Mouse (Mus musculus): ENCODE data around the gene Cys1. TPM values are rescaled to one million over a fixed set of nuclear protein-coding genes. Genes with fewer than 3 reads are reported as not detected.
A peak's percentile ranks its signal among the peaks of the same experiment; 100 is the strongest.

Gene Cys1
- total RNA-seq, 2 experiments from 2014 or later: not detected

GRCm38 (mm10) chr12:24699578-24699977 lies 18.0 kb upstream of the Cys1 start:
- ATAC-seq (replicated peaks; ENCODE audit: poor library complexity, severe bottlenecking): no peak

- no peak for ATAC-seq (replicated peaks; ENCODE audit: poor library complexity, severe bottlenecking)
These were observed 16.9 kb upstream of the Cys1 start for GRCm38 (mm10) chr12:24698514-24698913.

GRCm38 (mm10) chr12:24697484-24698204 lies 16.0 kb upstream of the Cys1 start:
- ATAC-seq (replicated peaks; ENCODE audit: poor library complexity, severe bottlenecking): peak; percentile 72

GRCm38 (mm10) chr12:24696500-24697483 lies 15.2 kb upstream of the Cys1 start:
- peak; percentile 95 for ATAC-seq (replicated peaks; ENCODE audit: poor library complexity, severe bottlenecking)

- no peak for ATAC-seq (replicated peaks; ENCODE audit: poor library complexity, severe bottlenecking)
These were observed 8.7 kb upstream of the Cys1 start for GRCm38 (mm10) chr12:24690351-24690750.

- ATAC-seq (replicated peaks; ENCODE audit: poor library complexity, severe bottlenecking): no peak
These were observed 5.2 kb upstream of the Cys1 start for GRCm38 (mm10) chr12:24686696-24687346.

- no peak for ATAC-seq (replicated peaks; ENCODE audit: poor library complexity, severe bottlenecking)
These were observed 4.6 kb upstream of the Cys1 start for GRCm38 (mm10) chr12:24686038-24686695.

- ATAC-seq (replicated peaks; ENCODE audit: poor library complexity, severe bottlenecking): no peak
These were observed 1.8 kb upstream of the Cys1 start for GRCm38 (mm10) chr12:24683461-24683860.

- no peak for ATAC-seq (replicated peaks; ENCODE audit: poor library complexity, severe bottlenecking)
These were observed 950 bp upstream of the Cys1 start for GRCm38 (mm10) chr12:24682563-24682962.

GRCm38 (mm10) chr12:24680492-24681285 lies 924 bp downstream of the Cys1 start:
- ATAC-seq (replicated peaks; ENCODE audit: poor library complexity, severe bottlenecking): peak; percentile 24; the same call in 1 of the 2 replicates

GRCm38 (mm10) chr12:24680096-24680491 lies 1.5 kb downstream of the Cys1 start:
- no peak for ATAC-seq (replicated peaks; ENCODE audit: poor library complexity, severe bottlenecking)

- ATAC-seq (replicated peaks; ENCODE audit: poor library complexity, severe bottlenecking): peak; percentile 75
These were observed 19.5 kb downstream of the Cys1 start for GRCm38 (mm10) chr12:24662131-24662530.

- ATAC-seq (replicated peaks; ENCODE audit: poor library complexity, severe bottlenecking): no peak
These were observed 20.5 kb downstream of the Cys1 start for GRCm38 (mm10) chr12:24661100-24661499.

- no peak for ATAC-seq (replicated peaks; ENCODE audit: poor library complexity, severe bottlenecking)
These were observed 21.7 kb downstream of the Cys1 start for GRCm38 (mm10) chr12:24659923-24660322.

- no peak for ATAC-seq (replicated peaks; ENCODE audit: poor library complexity, severe bottlenecking)
These were observed 22.6 kb downstream of the Cys1 start for GRCm38 (mm10) chr12:24658998-24659397.

GRCm38 (mm10) chr12:24656436-24656835 lies 25.2 kb downstream of the Cys1 start:
- ATAC-seq (replicated peaks; ENCODE audit: poor library complexity, severe bottlenecking): no peak

GRCm38 (mm10) chr12:24654065-24654862 lies 27.3 kb downstream of the Cys1 start:
- ATAC-seq (replicated peaks; ENCODE audit: poor library complexity, severe bottlenecking): no peak

GRCm38 (mm10) chr12:24651642-24652342 lies 29.8 kb downstream of the Cys1 start:
- ATAC-seq (replicated peaks; ENCODE audit: poor library complexity, severe bottlenecking): peak; percentile 66

Measured in granulocyte monocyte progenitor cell, adult 5-6 weeks (primary cell).